Mouse (Mus musculus): Measurements from ENCODE around the gene Selenoh.
"Not testable (repeated sequence)": the region's sequence is repeated elsewhere in the genome, so short reads cannot be mapped to it uniquely, and the experiment has no call there.

The Selenoh gene

DNA sequence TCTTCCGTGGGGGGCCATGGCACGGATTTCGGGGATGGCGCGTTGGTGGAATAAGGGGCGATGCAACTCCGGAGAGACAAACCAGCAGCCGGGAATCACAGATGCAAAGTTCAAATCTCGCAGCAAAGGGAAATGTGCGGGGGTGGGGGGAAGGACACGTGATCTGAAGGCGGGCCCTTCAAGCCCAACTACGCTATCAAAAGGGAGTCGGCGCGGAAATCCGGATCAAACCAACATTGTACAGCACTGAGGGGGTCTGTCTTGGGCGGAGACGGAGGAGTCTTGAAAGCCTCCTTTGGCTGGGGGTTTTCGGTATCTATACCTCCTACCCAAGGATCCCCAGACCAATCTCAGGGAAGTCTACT is at the start of gene Selenoh:
Gene Selenoh, minus strand, starts transcription at position 202 of the 365 bp plus-strand sequence.
- peak; percentile 89 for DNase-seq (ENCODE audit: low spot score)

DNA sequence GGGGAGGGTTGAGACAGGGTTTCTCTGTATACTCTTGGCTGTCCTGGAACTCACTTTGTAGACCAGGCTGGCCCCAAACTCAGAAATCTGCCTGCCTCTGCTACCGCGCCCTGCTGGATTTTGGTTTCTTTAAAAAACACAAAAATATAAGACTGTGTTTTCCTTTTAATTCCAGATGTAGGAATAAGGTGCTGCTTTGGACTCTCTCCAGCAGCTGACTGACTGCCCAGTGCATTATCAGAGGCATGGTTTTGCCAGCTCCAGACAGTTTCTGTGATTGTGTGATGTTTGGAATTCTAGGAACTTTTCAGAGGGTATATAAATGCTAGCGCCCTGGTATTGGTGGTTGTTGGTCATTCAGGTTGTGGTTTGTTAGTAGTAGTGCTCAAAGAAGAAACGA is 46.8 kb upstream of the Selenoh start:
- DNase-seq (ENCODE audit: low spot score), result no peak

DNA sequence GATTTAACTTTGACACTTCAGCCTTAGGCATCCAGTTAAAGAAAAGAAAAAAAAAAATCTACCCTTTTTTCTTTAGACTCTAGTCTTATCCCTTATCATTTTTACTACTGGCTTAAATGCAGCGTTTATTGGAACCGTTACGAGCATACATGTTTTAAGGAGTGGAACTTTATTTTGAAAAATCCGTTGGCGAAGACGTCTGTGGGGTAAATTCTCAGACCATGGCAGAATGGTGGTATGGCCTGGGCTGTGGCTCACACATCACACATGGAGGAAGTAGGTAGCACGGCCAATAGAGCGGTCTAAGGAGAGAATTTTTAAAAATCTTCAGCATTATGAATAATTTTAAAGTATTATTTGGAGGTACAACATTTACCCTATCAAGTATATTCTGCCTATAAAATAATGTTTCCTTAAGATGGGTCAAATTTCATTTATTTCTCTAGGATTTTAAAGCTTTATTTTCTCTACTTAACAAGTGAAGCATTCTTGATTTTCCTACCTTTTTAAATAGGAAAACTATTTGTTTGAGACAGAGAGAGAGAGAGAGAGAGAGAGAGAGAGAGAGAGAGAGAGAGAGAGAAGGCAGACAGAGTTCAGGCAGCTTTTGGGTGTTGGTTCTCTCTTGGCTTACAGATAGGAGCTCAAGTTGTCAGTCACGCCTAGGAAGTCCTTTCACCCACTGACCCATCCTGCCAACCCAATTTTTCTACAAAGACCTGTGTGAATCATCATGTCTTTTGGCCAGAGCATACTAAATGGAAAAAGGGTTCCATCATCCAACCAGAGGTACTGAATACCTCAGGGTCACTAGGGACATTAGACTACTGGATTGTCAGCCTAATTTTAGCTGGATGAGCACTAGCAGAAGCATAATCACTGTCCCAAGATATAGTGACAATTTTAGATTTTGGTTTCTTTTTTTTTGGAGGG is 46.1 kb upstream of the Selenoh start:
- DNase-seq (ENCODE audit: low spot score), result no peak

DNA sequence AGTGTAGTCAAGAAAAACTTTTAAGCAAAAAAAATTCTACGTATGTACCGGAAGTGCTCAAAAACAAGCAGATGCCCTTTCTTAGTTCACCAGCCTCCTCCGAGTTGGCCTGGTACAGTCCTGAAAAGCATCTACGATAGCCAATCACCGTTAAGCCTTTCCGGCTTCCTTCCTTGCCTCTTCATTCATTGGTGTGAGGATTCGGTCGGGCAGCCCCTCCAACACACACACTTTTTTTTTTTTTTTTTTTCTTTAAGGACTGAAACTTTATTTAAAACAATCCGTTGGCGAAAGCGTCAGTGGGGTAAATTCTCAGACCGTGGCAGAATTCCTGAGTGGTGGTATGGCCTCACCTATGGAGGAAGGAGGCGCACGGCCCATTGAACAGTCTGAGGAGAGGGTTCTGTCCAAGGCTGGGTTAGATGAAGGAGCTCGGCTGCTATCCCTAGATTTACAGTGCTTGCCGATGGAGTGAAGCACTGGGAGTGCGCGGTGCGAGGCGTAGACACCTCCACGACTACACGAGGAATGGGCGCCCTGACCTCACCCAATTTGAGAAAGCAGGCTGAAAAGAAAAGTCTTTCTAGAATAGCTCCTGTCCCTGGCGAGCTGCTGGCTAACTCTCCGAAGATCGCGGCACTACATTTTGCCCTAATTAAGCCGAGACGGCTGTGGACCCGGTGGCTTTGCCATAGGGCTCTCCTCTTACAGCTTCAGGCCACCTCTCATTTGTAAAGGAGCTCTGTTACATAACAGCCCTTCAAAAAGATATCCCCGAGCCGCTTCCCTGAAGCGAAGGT is 45.2 kb upstream of the Selenoh start:
- peak; percentile 94 for DNase-seq (ENCODE audit: low spot score)

DNA sequence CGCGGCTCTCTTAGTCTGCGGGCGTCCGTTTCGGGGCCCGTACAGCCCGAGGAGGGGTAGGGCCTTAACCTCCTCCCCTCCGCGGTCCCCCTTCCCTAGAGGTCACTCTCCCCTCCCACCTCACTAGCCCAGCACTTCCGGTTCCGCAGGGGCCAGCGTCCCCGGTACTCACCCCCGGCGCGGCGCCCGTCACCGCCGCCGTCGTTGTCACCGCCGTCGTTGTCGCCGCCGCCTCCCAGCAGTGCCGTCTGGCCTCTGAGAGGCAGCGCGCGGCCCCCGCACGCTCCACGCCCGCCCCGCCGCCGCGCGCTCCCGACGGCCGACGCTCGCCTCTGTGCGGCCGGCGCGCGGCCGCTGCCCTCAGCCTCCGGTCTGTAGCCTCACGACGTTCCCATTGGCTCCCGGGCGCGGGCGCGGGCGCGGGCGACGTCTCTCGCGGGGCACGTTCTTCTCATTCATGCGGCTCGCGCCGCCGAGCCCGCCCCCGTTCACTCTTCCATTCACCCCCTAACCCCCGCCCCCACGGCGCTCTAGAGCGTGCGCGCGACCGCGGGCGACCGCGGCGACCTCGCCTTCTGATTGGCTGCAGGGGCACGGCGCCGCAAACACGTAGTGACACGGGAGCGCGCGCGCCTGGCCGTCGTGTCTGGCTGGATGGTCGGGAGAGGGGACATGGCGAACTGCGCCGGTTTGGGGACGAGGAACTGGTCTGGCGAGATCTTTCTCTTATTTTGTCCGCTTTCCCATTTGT is 44.4 kb upstream of the Selenoh start, which contains the start of gene Zdhhc5:
Gene Zdhhc5, minus strand, starts transcription at position 370 of the 751 bp plus-strand sequence.
- peak; percentile 97 for DNase-seq (ENCODE audit: low spot score)

DNA sequence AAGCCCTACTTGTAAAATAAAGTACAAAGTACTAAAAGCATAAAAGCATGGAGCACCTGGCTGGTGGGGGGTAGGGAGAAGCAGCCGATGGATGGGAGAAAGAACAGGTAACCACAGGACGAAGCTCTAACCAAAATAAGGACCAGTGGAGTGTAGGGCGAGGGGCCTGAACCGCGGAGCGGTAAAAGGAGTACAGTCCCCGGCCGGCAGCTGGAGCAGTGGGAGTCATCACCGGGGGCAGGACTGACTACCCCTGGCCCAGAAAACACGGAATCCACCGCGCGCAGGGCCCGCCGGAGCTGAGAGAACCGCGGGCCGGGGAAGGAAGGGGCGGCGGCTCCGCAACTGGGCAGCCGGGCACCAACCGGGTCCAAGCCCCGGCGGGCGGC is 43.8 kb upstream of the Selenoh start:
- DNase-seq (ENCODE audit: low spot score), result no peak

DNA sequence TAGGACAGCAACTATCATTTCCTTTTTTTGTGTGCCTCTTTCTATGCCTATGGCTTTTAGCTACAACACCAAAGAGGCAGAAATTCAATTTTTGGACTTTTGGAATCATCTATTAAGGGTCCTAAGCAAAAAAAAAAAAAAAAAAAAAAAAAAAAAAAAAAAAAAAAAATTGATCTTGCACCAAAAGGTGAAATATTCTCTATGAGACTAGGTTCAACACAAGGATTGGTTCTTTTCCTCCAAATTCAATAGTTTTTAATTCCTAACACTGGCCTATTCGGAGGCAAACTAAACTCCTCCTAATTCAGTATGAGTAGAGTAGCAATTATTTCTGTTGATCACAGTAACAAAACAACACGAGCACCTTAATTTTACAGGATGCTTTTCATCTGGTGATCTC is 41.3 kb upstream of the Selenoh start:
- no peak for DNase-seq (ENCODE audit: low spot score)

DNA sequence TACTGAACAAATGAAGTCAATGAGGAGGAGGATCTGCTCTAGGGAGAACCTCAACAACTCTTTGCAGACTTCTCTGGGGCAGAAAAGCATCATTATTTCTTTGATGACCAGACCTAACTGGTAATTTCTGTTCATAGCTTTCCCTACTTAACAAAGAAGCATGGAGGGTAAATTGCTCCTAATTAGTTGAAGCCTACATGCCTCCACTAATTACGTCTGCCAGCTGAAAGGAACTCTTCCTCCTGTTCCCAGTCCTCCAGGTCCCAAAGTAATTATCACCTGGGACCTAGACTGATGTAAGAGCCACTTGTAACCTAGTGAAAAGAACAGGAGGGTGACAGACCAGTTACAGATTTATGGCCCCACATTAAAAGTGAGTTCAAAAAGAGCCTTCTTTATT is 37.0 kb upstream of the Selenoh start:
- DNase-seq (ENCODE audit: low spot score), result no peak

DNA sequence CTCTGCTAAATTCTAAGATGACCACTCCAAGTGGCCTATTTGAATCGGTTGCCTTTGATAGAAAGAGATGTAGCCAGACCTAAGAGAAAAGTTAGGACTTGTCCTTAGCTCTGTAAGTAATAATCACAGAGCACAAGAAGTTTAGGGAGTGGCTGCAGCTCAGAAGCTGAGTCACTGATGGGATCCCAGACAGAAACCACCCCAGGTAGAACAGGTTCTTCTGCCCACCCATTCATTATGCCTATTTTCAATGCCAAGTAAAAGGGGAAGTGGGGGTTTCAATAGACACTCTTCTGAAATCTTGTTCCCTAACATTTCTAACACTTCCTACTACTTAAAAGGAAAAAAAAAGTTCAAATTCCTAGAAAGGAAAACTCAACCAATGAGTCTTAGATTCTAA is 34.7 kb upstream of the Selenoh start:
- no peak for DNase-seq (ENCODE audit: low spot score)

DNA sequence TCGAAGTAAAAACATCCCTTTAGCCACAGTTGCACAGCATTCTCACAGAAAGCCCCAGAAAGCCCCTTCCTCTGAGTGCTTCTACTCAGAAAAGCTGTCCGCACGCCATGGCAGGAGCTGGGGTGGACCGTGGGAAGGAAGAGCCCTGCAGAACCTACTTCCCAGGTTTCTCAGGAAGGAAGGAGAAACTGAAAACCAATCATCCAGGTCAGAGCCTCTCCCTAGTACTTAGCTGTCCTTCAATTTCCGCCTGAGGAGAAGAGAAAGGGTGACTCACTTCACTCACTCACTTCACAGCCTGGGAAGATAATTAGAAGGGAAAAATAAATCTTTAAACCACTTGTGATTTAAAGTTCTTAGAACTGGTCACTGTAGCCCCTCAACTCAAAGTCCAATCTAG is 33.8 kb upstream of the Selenoh start:
- no peak for DNase-seq (ENCODE audit: low spot score)

DNA sequence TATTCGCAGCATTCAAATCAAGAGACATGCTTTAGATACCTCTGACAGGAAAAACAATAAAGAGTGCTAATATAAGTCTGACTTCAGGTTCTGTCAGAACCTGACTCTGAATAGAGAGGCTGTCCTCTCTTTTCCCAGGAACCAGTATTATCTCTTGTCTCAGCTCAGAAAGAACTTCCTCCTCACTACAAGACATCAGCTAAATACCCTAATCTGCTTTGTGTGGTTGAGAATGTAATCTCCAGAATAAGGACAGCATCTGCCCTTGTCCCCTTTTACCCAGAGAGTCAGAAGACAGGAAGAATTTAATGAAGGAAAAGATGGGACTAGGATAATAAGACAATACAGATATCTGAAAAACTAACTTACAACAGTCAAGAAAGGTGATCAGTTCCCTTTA is 32.9 kb upstream of the Selenoh start:
- no peak for DNase-seq (ENCODE audit: low spot score)

DNA sequence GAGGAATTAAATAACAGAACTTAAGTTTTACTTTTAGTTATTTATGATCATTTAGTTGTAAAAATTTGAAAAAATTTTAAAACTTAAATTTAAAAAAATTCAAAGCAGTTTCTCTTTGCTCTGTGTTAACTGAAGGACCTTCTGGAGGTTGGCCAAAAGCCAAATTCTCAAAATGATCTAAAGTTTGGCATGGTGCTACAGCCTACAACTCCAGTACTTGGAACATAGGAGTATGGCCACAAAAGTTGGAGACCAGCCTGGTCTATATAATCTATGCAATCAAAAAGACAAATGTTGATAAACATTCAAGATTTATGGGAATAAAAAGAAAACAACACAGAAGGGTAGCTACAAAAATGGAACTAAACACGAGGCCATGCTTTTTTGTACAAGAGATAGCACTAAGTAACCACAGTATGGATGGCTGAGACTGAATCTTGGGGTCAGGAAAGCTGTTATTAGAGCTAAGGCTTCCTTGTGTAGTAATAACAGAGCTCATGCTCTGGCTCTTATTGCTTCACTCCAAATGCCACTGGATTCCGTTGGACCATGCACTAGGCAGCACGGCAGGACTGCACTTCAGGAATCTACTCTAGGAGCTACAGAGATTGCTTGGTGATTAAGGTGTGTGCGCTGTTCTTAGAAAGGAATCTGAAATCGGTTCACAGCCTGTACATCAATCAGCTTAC is 24.6 kb upstream of the Selenoh start:
- DNase-seq (ENCODE audit: low spot score), result no peak

DNA sequence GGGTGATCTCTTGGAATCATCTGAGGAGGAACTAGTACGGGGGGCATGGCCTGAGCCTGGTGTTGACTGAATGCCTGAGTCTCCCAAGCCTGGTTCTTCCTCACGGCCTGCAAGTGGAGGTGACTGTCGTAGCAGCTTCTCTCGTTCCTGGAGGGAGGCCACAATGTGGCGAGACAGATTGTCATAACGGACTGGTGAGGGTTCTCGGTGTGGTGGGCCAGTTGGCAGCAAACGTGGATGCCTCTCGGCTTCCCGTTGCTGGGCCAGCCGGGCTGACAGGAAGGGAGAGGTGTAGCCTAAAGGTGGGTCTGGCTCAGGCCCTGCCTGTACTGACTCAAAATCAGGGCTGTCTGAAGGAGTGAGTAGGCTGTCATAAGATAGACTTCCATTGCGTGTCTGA is 19.5 kb upstream of the Selenoh start:
- DNase-seq (ENCODE audit: low spot score), result no peak

DNA sequence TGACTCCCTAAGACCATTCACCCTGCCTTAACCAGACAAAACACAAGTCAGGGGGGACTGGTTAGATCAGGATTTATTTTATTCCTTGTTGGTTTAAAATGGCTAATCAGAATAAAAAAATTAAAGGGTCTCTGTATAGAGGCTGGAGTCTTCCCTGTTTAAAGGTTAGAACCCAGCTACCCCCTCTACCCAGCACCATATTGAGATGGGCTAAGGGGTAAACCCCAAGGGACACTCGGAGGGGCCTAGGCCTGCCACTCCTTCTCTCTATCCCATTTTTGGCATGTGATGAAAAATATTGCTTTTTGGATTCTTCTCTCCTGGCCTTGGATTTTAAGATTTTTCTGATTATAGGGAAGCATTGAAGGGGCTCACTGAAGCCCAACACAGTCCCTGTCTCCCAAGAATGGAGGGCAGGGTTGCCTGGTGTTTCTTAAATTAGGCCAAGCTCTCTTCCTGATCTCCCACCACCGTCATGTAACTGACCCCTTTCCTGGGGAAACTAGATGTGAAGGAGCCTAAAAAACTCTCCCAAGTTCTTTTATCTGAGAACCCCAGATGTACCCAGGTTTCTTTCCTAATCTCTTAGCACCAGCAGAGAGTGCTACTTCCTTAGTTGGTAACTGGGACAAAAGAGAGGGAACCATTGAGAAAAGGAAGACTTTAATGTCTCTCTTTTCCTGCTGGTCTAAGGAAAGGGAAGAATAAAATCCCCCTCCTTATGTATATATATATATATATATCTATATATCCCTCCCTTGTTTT is 17.7 kb upstream of the Selenoh start:
- DNase-seq (ENCODE audit: low spot score), result peak; percentile 23

DNA sequence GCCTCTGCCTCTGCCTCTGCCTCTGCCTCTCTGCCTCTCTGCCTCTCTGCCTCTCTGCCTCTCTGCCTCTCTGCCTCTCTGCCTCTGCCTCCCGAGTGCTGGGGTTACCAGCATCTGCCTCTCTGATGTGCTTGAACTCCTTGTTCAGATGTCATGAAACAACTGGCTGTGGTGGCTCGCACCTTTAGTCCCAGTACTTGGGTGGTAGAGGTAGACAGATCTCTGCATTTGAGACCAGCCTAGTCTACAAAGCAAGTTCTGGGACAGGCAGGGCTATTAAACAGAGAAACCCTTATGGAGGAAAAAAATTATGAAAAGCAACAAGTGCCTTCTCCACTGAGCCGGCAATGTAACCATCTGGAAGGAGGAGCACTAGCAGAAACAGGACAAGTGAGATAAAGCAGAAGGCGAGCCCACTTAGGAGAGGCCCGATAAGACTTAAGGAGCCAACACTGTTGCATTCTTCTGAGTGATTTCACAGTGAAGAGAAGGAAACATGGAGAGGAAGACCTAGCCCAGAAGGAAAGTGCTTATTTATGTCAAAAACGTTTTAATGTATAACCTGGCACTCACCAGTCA is 12.1 kb upstream of the Selenoh start:
- DNase-seq (ENCODE audit: low spot score), result peak; percentile 69

DNA sequence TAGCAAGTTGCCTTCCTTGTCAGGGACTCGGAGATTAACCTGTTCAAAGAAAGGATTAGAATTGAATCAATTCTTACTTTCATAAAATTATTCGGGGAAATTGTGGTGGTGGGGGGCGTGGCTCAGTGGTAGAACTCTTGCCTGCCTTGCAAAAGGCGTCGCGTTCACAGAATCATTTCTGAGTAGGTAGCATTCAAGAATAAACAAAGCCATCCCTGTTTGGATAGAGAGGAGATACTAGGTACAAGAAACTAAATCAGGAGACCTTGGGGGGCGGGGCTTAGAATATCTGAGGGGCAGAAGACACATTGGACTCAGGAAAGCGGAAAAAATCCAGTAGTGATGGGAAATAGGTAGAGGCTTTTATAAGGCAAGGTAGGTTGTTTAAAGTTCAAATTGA is 8.4 kb upstream of the Selenoh start, which contains the start of gene Tmx2:
Gene Tmx2, minus strand, starts transcription at position 125 of the 400 bp plus-strand sequence.
- DNase-seq (ENCODE audit: low spot score), result no peak

DNA sequence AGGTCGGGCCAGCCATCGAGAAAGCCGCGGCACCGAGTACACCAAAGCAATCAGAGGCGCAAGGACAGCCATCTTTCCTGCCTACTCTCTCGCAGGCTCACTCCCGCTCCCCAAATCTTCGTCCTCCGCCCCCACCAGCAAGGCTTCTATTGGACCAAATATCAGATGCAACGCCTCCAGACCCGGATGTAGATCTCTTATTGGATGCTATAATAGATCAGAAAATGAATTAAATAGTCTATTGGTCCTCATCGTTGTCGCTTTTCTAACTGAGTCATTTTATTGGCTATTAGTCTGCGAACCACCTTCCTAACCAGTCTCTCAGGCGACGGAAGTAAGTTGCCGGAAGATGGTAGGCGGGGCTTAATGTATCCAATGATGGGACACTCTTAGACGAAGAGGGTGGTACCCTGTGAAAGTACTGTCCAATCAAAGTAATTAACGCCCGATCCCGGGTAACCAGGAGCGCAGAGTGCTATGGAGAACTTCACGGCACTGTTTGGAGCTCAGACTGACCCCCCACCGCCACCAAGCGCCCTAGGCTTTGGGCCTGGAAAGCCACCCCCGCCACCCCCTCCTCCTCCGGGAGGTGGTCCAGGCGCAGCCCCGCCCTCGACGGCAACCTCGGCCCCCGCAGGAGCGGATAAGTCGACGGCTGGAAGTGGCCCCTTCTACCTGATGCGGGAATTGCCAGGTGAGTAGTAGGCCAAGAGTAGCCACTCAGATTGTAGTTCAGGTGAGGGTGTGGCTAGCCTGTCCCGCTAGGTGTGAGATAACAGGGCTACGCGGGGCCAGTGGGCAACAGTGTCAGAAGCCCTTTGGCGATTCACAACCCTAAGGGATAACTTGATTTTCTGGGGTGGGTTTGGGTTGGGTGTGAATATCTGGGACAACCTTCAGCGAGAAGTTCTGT is 7.7 kb upstream of the Selenoh start, which contains the start of the genes Gm28635 and Med19:
Gene Gm28635, minus strand, starts transcription at position 74 of the 913 bp plus-strand sequence.
Gene Med19, plus strand, starts transcription at position 435 of the 913 bp plus-strand sequence.
- DNase-seq (ENCODE audit: low spot score), result peak; percentile 99

DNA sequence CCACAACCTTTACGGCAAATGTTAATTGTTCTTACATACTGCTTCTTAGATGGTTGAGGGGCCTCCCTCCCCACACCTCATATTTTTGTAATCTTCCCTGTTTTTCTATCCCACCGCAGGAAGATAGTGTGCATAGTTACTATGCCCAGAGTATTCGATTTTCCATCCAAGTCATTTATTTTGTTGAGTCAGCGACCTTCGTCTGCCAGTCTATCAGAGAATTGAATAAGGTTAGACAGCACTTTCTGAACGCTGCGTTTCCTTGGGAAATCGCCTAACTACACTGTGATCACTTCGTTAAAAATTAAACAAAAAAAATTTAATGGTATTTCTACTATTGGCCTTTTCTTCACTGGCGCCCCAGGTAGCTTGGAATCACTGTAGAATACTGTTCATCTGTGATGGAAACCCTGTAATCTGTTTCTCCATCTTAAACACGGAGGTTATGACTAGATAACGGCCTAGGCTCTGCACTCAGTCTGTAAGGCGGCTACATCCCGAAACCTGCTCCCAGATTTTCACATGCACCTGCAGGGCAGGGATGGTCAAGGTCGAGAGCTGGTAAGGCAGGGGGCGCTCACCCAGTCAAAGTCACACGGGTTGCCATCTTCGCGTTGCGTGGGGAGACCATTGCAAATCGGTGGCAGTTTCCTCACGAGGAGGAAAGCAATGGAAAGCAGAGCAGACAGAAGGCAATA is 6.8 kb upstream of the Selenoh start:
- peak; percentile 29 for DNase-seq (ENCODE audit: low spot score)

DNA sequence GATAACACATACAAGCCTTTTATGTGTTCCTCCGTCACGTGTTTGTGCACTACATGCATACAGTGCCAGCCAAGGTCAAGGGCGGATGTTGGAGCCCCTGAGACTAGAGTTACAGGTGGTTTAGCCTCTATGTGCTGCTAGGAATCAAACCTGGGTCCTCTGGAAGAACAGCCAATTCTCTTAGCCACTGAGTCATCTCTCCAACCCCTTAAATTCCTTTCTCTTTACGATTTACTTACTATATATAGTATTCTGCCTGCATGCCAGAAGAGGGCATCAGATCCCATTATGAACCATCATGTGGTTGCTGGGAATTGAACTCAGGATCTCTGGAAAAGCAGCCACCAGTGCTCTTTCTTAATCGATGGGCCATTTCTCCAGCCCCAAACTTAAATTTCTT is 965 bp upstream of the Selenoh start:
- DNase-seq (ENCODE audit: low spot score), result not testable (repeated sequence)

Data from c-Kit-positive CD71-positive TER-119-positive erythroid progenitor cells, embryonic 14.5 days (primary cell).